Mouse (Mus musculus): ENCODE measurements around the gene Zfp318. TPM values are rescaled to one million over a fixed set of nuclear protein-coding genes. Genes with fewer than 3 reads are reported as not detected.

The Zfp318 gene
- polyA plus RNA-seq, 1 experiment from 2014 or later, result 8.2 TPM

GRCm38 (mm10) chr17:46453302-46453948, 69.9 kb downstream of the Zfp318 start:
- H3K9ac ChIP-seq, result no peak overlapping the region
- peaks cover 51% of the 10 kb centered on the region for H3K27me3 ChIP-seq (replicated peaks)
- H3K27ac ChIP-seq, result no peak overlapping the region
- 14% methylated on average over 13 of the region's 13 CpGs for WGBS
- no peak for ATAC-seq (ENCODE audit: insufficient read depth, low FRiP score, low read depth)
- H3K36me3 ChIP-seq, result no peaks in the 10 kb centered on the region
- H3K4me2 ChIP-seq, result peak overlapping the region; percentile 89; the same call in 1 of the 2 replicates
- peaks cover 31% of the 10 kb centered on the region for H3K4me1 ChIP-seq
- no peaks in the 10 kb centered on the region for H3K9me3 ChIP-seq
- H3K4me3 ChIP-seq (replicated peaks), result 0 out of 2 replicates have a peak overlapping the region, but pooled peaks have one; percentile 41

- Histone ChIP-seq H3K36me3 (no peaks in the 10 kb centered on the region), H3K27me3 (replicated peaks) (peaks cover 56% of the 10 kb centered on the region), H3K4me1 (peaks cover 31% of the 10 kb centered on the region), H3K9me3 (no peaks in the 10 kb centered on the region), H3K4me3 (replicated peaks) (peak overlapping the region; percentile 41), H3K9ac (no peak overlapping the region), H3K27ac (no peak overlapping the region), H3K4me2 (peak overlapping the region; percentile 89)
- 2% methylated on average over 26 of the region's 26 CpGs for WGBS
- no peak for ATAC-seq (ENCODE audit: insufficient read depth, low FRiP score, low read depth)
These were observed 70.5 kb downstream of the Zfp318 start for GRCm38 (mm10) chr17:46453970-46454411.

- Histone ChIP-seq H3K27ac (no peak overlapping the region), H3K4me1 (peaks cover 31% of the 10 kb centered on the region), H3K27me3 (replicated peaks) (peaks cover 62% of the 10 kb centered on the region), H3K36me3 (no peaks in the 10 kb centered on the region), H3K9ac (no peak overlapping the region), H3K4me3 (replicated peaks) (peak overlapping the region; percentile 41), H3K9me3 (no peaks in the 10 kb centered on the region), H3K4me2 (peak overlapping the region; percentile 89)
- WGBS, result under 1% methylated on average over 9 of the region's 9 CpGs
- no peak for ATAC-seq (ENCODE audit: insufficient read depth, low FRiP score, low read depth)
These were observed 71.0 kb downstream of the Zfp318 start for GRCm38 (mm10) chr17:46454539-46454938.

GRCm38 (mm10) chr17:46455110-46455691, 71.7 kb downstream of the Zfp318 start:
- peaks cover 68% of the 10 kb centered on the region for H3K27me3 ChIP-seq (replicated peaks)
- peak; percentile 45 for ATAC-seq (ENCODE audit: insufficient read depth, low FRiP score, low read depth)
- WGBS, result 3% methylated on average over 33 of the region's 33 CpGs

GRCm38 (mm10) chr17:46457791-46458190, 74.3 kb downstream of the Zfp318 start:
- no peak overlapping the region for H3K27ac ChIP-seq
- 11% methylated on average over 10 of the region's 10 CpGs for WGBS
- H3K4me2 ChIP-seq, result no peak overlapping the region
- H3K36me3 ChIP-seq, result no peaks in the 10 kb centered on the region
- no peak overlapping the region for H3K4me3 ChIP-seq (replicated peaks)
- peaks cover 44% of the 10 kb centered on the region for H3K4me1 ChIP-seq
- peaks cover 82% of the 10 kb centered on the region for H3K27me3 ChIP-seq (replicated peaks)
- no peaks in the 10 kb centered on the region for H3K9me3 ChIP-seq
- no peak for ATAC-seq (ENCODE audit: insufficient read depth, low FRiP score, low read depth)
- no peak overlapping the region for H3K9ac ChIP-seq

More at GRCm38 (mm10) chr17:46455110-46455691, 71.7 kb downstream of the Zfp318 start:
- no peak overlapping the region for H3K9ac ChIP-seq
- H3K36me3 ChIP-seq, result no peaks in the 10 kb centered on the region
- peak overlapping the region; percentile 89 for H3K4me2 ChIP-seq
- H3K27ac ChIP-seq, result no peak overlapping the region
- no peaks in the 10 kb centered on the region for H3K9me3 ChIP-seq
- H3K4me3 ChIP-seq (replicated peaks), result peak overlapping the region; percentile 41
- H3K4me1 ChIP-seq, result peaks cover 31% of the 10 kb centered on the region

GRCm38 (mm10) chr17:46458439-46458838, 74.9 kb downstream of the Zfp318 start:
- Histone ChIP-seq H3K4me2 (no peak overlapping the region), H3K36me3 (no peaks in the 10 kb centered on the region), H3K4me1 (peaks cover 40% of the 10 kb centered on the region), H3K9me3 (no peaks in the 10 kb centered on the region), H3K27me3 (replicated peaks) (peaks cover 76% of the 10 kb centered on the region), H3K27ac (no peak overlapping the region), H3K4me3 (replicated peaks) (no peak overlapping the region), H3K9ac (no peak overlapping the region)
- WGBS, result 24% methylated on average over 3 of the region's 3 CpGs
- no peak for ATAC-seq (ENCODE audit: insufficient read depth, low FRiP score, low read depth)

- ATAC-seq (ENCODE audit: insufficient read depth, low FRiP score, low read depth), result 0 out of 2 replicates have a peak, but pooled peaks have one; percentile 3
- Histone ChIP-seq H3K27me3 (replicated peaks) (peaks cover 56% of the 10 kb centered on the region), H3K9me3 (no peaks in the 10 kb centered on the region), H3K4me3 (replicated peaks) (peak overlapping the region; percentile 38), H3K36me3 (no peaks in the 10 kb centered on the region), H3K4me1 (peaks cover 20% of the 10 kb centered on the region), H3K27ac (no peak overlapping the region), H3K9ac (0 out of 2 replicates have a peak overlapping the region, but pooled peaks have one; percentile 16), H3K4me2 (peak overlapping the region; percentile 79)
- WGBS, result under 1% methylated on average over 31 of the region's 32 CpGs
These were observed 77.1 kb downstream of the Zfp318 start for GRCm38 (mm10) chr17:46460673-46461072.

GRCm38 (mm10) chr17:46461347-46461746, 77.8 kb downstream of the Zfp318 start:
- no peak for ATAC-seq (ENCODE audit: insufficient read depth, low FRiP score, low read depth)
- H3K27me3 ChIP-seq (replicated peaks), result peaks cover 50% of the 10 kb centered on the region
- no peak overlapping the region for H3K27ac ChIP-seq
- WGBS, result 12% methylated on average over 8 of the region's 8 CpGs
- peak overlapping the region; percentile 38 for H3K4me3 ChIP-seq (replicated peaks)
- no peaks in the 10 kb centered on the region for H3K9me3 ChIP-seq
- peaks cover 13% of the 10 kb centered on the region for H3K4me1 ChIP-seq
- no peaks in the 10 kb centered on the region for H3K36me3 ChIP-seq
- no peak overlapping the region for H3K9ac ChIP-seq
- peak overlapping the region; percentile 79 for H3K4me2 ChIP-seq

- no peak overlapping the region for H3K4me3 ChIP-seq (replicated peaks)
- H3K27ac ChIP-seq, result no peak overlapping the region
- ATAC-seq (ENCODE audit: insufficient read depth, low FRiP score, low read depth), result no peak
- H3K4me2 ChIP-seq, result no peak overlapping the region
- no peaks in the 10 kb centered on the region for H3K36me3 ChIP-seq
- peaks cover 13% of the 10 kb centered on the region for H3K4me1 ChIP-seq
- H3K27me3 ChIP-seq (replicated peaks), result peaks cover 44% of the 10 kb centered on the region
- no peak overlapping the region for H3K9ac ChIP-seq
- no peaks in the 10 kb centered on the region for H3K9me3 ChIP-seq
- WGBS, result 67% methylated on average over 5 of the region's 5 CpGs
These were observed 78.7 kb downstream of the Zfp318 start for GRCm38 (mm10) chr17:46462226-46462625.

- no peak overlapping the region for H3K4me2 ChIP-seq
- ATAC-seq (ENCODE audit: insufficient read depth, low FRiP score, low read depth), result no peak
- H3K4me3 ChIP-seq (replicated peaks), result no peak overlapping the region
- no peaks in the 10 kb centered on the region for H3K4me1 ChIP-seq
- H3K9ac ChIP-seq, result no peak overlapping the region
- H3K27me3 ChIP-seq (replicated peaks), result no peaks in the 10 kb centered on the region
- no peak overlapping the region for H3K27ac ChIP-seq
- 71% methylated on average over 9 of the region's 9 CpGs for WGBS
- no peaks in the 10 kb centered on the region for H3K36me3 ChIP-seq
- H3K9me3 ChIP-seq, result no peaks in the 10 kb centered on the region
These were observed 84.3 kb downstream of the Zfp318 start for GRCm38 (mm10) chr17:46467830-46468229.

Data from stomach, embryonic 15.5 days (tissue).